ENCODE assay signal across 8 mouse cellular contexts in the genomic region with DNA sequence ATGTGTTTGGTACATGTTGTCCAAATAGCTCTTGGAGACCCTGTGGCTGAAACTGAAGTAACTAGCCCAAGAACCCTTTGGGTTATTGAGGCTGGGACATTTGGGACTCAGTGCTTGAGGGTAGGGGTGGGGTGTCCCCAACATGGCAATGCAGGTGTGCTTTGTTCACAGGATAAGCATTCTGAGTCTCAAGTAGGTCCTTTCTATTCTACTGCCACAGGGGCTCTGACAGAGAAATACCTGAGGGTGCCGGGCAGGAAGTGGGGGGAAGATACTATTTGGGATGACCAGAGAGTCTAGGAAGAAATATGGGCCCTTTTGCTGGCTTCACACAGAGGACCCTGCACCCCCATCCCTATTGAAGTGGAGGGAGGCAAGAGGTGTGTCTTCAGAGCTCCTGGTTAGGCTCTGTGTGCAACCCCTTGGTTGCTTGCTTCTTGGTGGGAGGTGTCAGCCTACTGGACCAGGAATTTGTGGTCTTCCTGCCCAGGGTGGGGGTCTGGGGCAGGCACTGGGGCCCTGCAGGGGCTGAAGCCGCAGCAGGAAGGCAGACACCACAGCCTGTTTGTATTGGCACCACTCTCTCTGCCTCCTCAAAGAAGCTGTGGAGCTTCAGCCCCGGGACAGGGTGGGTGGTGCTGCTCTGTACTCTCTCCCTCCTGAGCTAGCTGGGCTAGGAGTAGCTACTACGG. TPM values are rescaled to one million over a fixed set of nuclear protein-coding genes. Genes with fewer than 3 reads are reported as not detected.
DNase-seq lines count a peak whose midpoint lies in the region; ATAC-seq and TF ChIP-seq lines count a peak whose summit lies in the region.

No protein-coding gene starts in this region.

- no peak for DNase-seq in hindbrain, embryonic 14.5 days (ENCODE audit: low spot score)
- no peak for DNase-seq in hindbrain, embryonic 11.5 days (ENCODE audit: low spot score)
- DNase-seq in liver, embryonic 14.5 days (ENCODE audit: low read depth in 3 of 3, low spot score in 3 of 3) = no peak
- DNase-seq in cerebellum, adult 18-20 months = no peak
- DNase-seq in cerebellum, adult 9-10 months = no peak
- DNase-seq in layer of hippocampus, adult 8-10 months (ENCODE audit: low spot score in 2 of 2) = no peak

- 62% methylated on average over 4 of the region's 4 CpGs for WGBS in hindbrain, embryonic 14.5 days
- WGBS in hindbrain, embryonic 11.5 days = 65% methylated on average over 4 of the region's 4 CpGs
- WGBS in heart, embryonic 12.5 days = 35% methylated on average over 4 of the region's 4 CpGs
- 13% methylated on average over 4 of the region's 4 CpGs for WGBS in liver, embryonic 14.5 days (ENCODE audit: insufficient replicate concordance)

- peaks cover 26% of the 10 kb centered on the region for H3K4me1 ChIP-seq in hindbrain, embryonic 14.5 days (replicated peaks; ENCODE audit: control insufficient read depth, insufficient read depth, low read length)
- H3K4me1 ChIP-seq in hindbrain, embryonic 11.5 days (replicated peaks; ENCODE audit: control insufficient read depth, insufficient read depth, low read length) = peaks cover 9% of the 10 kb centered on the region; the same call in 1 of the 2 replicates
- peaks cover 64% of the 10 kb centered on the region for H3K4me1 ChIP-seq in E14TG2a.4 (replicated peaks; ENCODE audit: low read depth, low read length)
- peaks cover 71% of the 10 kb centered on the region for H3K4me1 ChIP-seq in heart, embryonic 12.5 days (replicated peaks)
- H3K4me1 ChIP-seq in liver, embryonic 14.5 days (replicated peaks; ENCODE audit: control insufficient read depth in 2 of 2, insufficient read depth in 2 of 2, low read length in 1 of 2) = peaks cover 36 to 43% of the 10 kb centered on the region in 2 experiments

- peak overlapping the region; percentile 63 for H3K4me2 ChIP-seq in hindbrain, embryonic 14.5 days (replicated peaks)
- no peak overlapping the region for H3K4me2 ChIP-seq in hindbrain, embryonic 11.5 days (replicated peaks; ENCODE audit: low read depth, low read length)
- peak overlapping the region; percentile 84 for H3K4me2 ChIP-seq in heart, embryonic 12.5 days
- H3K4me2 ChIP-seq in liver, embryonic 14.5 days (ENCODE audit: low read depth) = peak overlapping the region; percentile 95

- H3K27ac ChIP-seq in hindbrain, embryonic 14.5 days = 0 out of 2 replicates have a peak overlapping the region, but pooled peaks have one; percentile 41
- no peak overlapping the region for H3K27ac ChIP-seq in hindbrain, embryonic 11.5 days (ENCODE audit: low read depth, low read length)
- peak overlapping the region; percentile 93 for H3K27ac ChIP-seq in heart, embryonic 12.5 days (ENCODE audit: poor library complexity, severe bottlenecking)
- peak overlapping the region; percentile 46 for H3K27ac ChIP-seq in liver, embryonic 14.5 days

- no peaks in the 10 kb centered on the region for H3K9me3 ChIP-seq in hindbrain, embryonic 14.5 days (ENCODE audit: control insufficient read depth, low read length)
- H3K9me3 ChIP-seq in hindbrain, embryonic 11.5 days (ENCODE audit: control insufficient read depth, low read length) = no peaks in the 10 kb centered on the region
- H3K9me3 ChIP-seq in E14TG2a.4 (ENCODE audit: low read length) = no peaks in the 10 kb centered on the region
- no peaks in the 10 kb centered on the region for H3K9me3 ChIP-seq in heart, embryonic 12.5 days (replicated peaks)
- no peaks in the 10 kb centered on the region for H3K9me3 ChIP-seq in liver, embryonic 14.5 days (ENCODE audit: control insufficient read depth, low read length)

- TF ChIP-seq CTCF in E14TG2a.4 (conservative IDR thresholded peaks at IDR 0.05; ENCODE audit: low read length) = no peak
- no peak for TF ChIP-seq CTCF in liver, embryonic 14.5 days (IDR thresholded peaks at IDR 0.05; ENCODE audit: low read depth)

- no peak overlapping the region for H3K4me3 ChIP-seq in hindbrain, embryonic 14.5 days (replicated peaks; ENCODE audit: low read length)
- no peak overlapping the region for H3K4me3 ChIP-seq in hindbrain, embryonic 11.5 days (ENCODE audit: low read depth, low read length)
- H3K4me3 ChIP-seq in E14TG2a.4 (replicated peaks; ENCODE audit: low read length) = peak overlapping the region; percentile 96; the same call in 1 of the 2 replicates
- H3K4me3 ChIP-seq in heart, embryonic 12.5 days = peak overlapping the region; percentile 80; the same call in 1 of the 2 replicates
- H3K4me3 ChIP-seq in liver, embryonic 14.5 days (ENCODE audit: insufficient read depth in 1 of 2, low read depth in 2 of 2, low read length in 2 of 2) = no peak overlapping the region

- 0 out of 2 replicates have a peak, but pooled peaks cover 9% of the 10 kb centered on the region for H3K27me3 ChIP-seq in hindbrain, embryonic 14.5 days (ENCODE audit: control insufficient read depth, insufficient read depth, low read length)
- peaks cover 17% of the 10 kb centered on the region for H3K27me3 ChIP-seq in hindbrain, embryonic 11.5 days (ENCODE audit: control insufficient read depth, insufficient read depth, low read length)
- peaks cover 38% of the 10 kb centered on the region for H3K27me3 ChIP-seq in E14TG2a.4 (ENCODE audit: insufficient read depth, low read length)
- H3K27me3 ChIP-seq in heart, embryonic 12.5 days (replicated peaks) = peaks cover 5% of the 10 kb centered on the region
- H3K27me3 ChIP-seq in liver, embryonic 14.5 days (ENCODE audit: control insufficient read depth, insufficient read depth, low read length) = peaks cover 18% of the 10 kb centered on the region

- no peak for TF ChIP-seq EP300 in liver, embryonic 14.5 days (IDR thresholded peaks at IDR 0.05; ENCODE audit: low read depth)

- ATAC-seq in hindbrain, embryonic 14.5 days (ENCODE audit: low FRiP score) = no peak
- no peak for ATAC-seq in hindbrain, embryonic 11.5 days (ENCODE audit: low FRiP score)
- peak; percentile 16 for ATAC-seq in heart, embryonic 12.5 days (ENCODE audit: insufficient number of reproducible peaks, low FRiP score)
- no peak for ATAC-seq in liver, embryonic 14.5 days (ENCODE audit: insufficient read depth)

- H3K9ac ChIP-seq in hindbrain, embryonic 14.5 days = no peak overlapping the region
- no peak overlapping the region for H3K9ac ChIP-seq in hindbrain, embryonic 11.5 days (ENCODE audit: low read depth, low read length)
- H3K9ac ChIP-seq in heart, embryonic 12.5 days = peak overlapping the region; percentile 83
- H3K9ac ChIP-seq in liver, embryonic 14.5 days (replicated peaks) = no peak overlapping the region

- H3K36me3 ChIP-seq in hindbrain, embryonic 14.5 days (replicated peaks; ENCODE audit: control insufficient read depth, insufficient read depth) = peaks cover 1% of the 10 kb centered on the region
- H3K36me3 ChIP-seq in hindbrain, embryonic 11.5 days (ENCODE audit: control insufficient read depth, insufficient read depth, low read length) = no peaks in the 10 kb centered on the region
- peaks cover 12% of the 10 kb centered on the region for H3K36me3 ChIP-seq in E14TG2a.4 (ENCODE audit: insufficient read depth, low read length)
- H3K36me3 ChIP-seq in heart, embryonic 12.5 days = peaks cover 2% of the 10 kb centered on the region
- peaks cover 2% of the 10 kb centered on the region; the same call in 1 of the 2 replicates for H3K36me3 ChIP-seq in liver, embryonic 14.5 days (replicated peaks; ENCODE audit: control insufficient read depth, insufficient read depth, low read depth)

RNA-seq across cellular contexts. Expression of gene Tspan4, which starts 2.7 kb away (rescaled TPM):
- polyA plus RNA-seq in hindbrain, embryonic 14.5 days (2014; fragmentation: Nextera tagmentation; extraction: Ambion mirVana) = 61.0 and 62.2 TPM in 2 replicates
- 29.6 and 31.4 TPM in 2 replicates for polyA plus RNA-seq in hindbrain, embryonic 11.5 days (2014; fragmentation: Nextera tagmentation; extraction: Ambion mirVana)
- 57.5 and 57.6 TPM in 2 replicates for polyA plus RNA-seq in heart, embryonic 12.5 days (2016; fragmentation: Nextera tagmentation; extraction: Ambion mirVana)
- polyA plus RNA-seq in liver, embryonic 14.5 days (2012; rRNA removed) = 32.1 and 37.4 TPM in 2 replicates
- polyA plus RNA-seq in liver, embryonic 14.5 days (2014; fragmentation: Nextera tagmentation; extraction: Ambion mirVana) = 42.1 and 43.0 TPM in 2 replicates
- total RNA-seq in layer of hippocampus, adult 8-10 months (2022) = 10 to 100 TPM; 14.7 to 38.7 (median 26.7) TPM

RNA-seq across cellular contexts. Expression of gene Polr2l, which starts 2.8 kb away (rescaled TPM):
- polyA plus RNA-seq in hindbrain, embryonic 14.5 days (2014; fragmentation: Nextera tagmentation; extraction: Ambion mirVana) = 81.9 and 93.0 TPM in 2 replicates
- 71.5 and 74.0 TPM in 2 replicates for polyA plus RNA-seq in hindbrain, embryonic 11.5 days (2014; fragmentation: Nextera tagmentation; extraction: Ambion mirVana)
- 60.7 and 64.7 TPM in 2 replicates for polyA plus RNA-seq in heart, embryonic 12.5 days (2016; fragmentation: Nextera tagmentation; extraction: Ambion mirVana)
- polyA plus RNA-seq in liver, embryonic 14.5 days (2012; rRNA removed) = 10.9 and 24.6 TPM in 2 replicates
- 52.4 and 54.7 TPM in 2 replicates for polyA plus RNA-seq in liver, embryonic 14.5 days (2014; fragmentation: Nextera tagmentation; extraction: Ambion mirVana)
- total RNA-seq in layer of hippocampus, adult 8-10 months (2022) = 10 to 100 TPM; 32.4 to 40.6 (median 35.1) TPM

RNA-seq across cellular contexts. Expression of gene Cd151, which starts 10.5 kb away (rescaled TPM):
- 47.0 and 50.4 TPM in 2 replicates for polyA plus RNA-seq in hindbrain, embryonic 14.5 days (2014; fragmentation: Nextera tagmentation; extraction: Ambion mirVana)
- 40.1 and 57.9 TPM in 2 replicates for polyA plus RNA-seq in hindbrain, embryonic 11.5 days (2014; fragmentation: Nextera tagmentation; extraction: Ambion mirVana)
- polyA plus RNA-seq in heart, embryonic 12.5 days (2016; fragmentation: Nextera tagmentation; extraction: Ambion mirVana) = 27.4 and 30.6 TPM in 2 replicates
- polyA plus RNA-seq in liver, embryonic 14.5 days (2012; rRNA removed) = 20.0 and 22.0 TPM in 2 replicates
- polyA plus RNA-seq in liver, embryonic 14.5 days (2014; fragmentation: Nextera tagmentation; extraction: Ambion mirVana) = 12.8 and 13.8 TPM in 2 replicates
- 10 to 100 TPM; 27.3 to 42.2 (median 32.0) TPM for total RNA-seq in layer of hippocampus, adult 8-10 months (2022)

RNA-seq across cellular contexts. Expression of gene Cracr2b, which starts 16.8 kb away (rescaled TPM):
- 3.7 and 8.1 TPM in 2 replicates for polyA plus RNA-seq in hindbrain, embryonic 14.5 days (2014; fragmentation: Nextera tagmentation; extraction: Ambion mirVana)
- polyA plus RNA-seq in hindbrain, embryonic 11.5 days (2014; fragmentation: Nextera tagmentation; extraction: Ambion mirVana) = 4.4 and 4.5 TPM in 2 replicates
- polyA plus RNA-seq in heart, embryonic 12.5 days (2016; fragmentation: Nextera tagmentation; extraction: Ambion mirVana) = 16.6 and 17.5 TPM in 2 replicates
- polyA plus RNA-seq in liver, embryonic 14.5 days (2012; rRNA removed) = 1.3 and 2.6 TPM in 2 replicates
- 0.89 and 1.9 TPM in 2 replicates for polyA plus RNA-seq in liver, embryonic 14.5 days (2014; fragmentation: Nextera tagmentation; extraction: Ambion mirVana)
- 1 to 10 TPM; 4.0 to 5.8 (median 4.9) TPM for total RNA-seq in layer of hippocampus, adult 8-10 months (2022)

RNA-seq across cellular contexts. Expression of gene Pnpla2, which starts 22.7 kb away (rescaled TPM):
- polyA plus RNA-seq in hindbrain, embryonic 14.5 days (2014; fragmentation: Nextera tagmentation; extraction: Ambion mirVana) = 15.3 and 18.4 TPM in 2 replicates
- 13.7 and 14.2 TPM in 2 replicates for polyA plus RNA-seq in hindbrain, embryonic 11.5 days (2014; fragmentation: Nextera tagmentation; extraction: Ambion mirVana)
- 42.3 and 43.3 TPM in 2 replicates for polyA plus RNA-seq in heart, embryonic 12.5 days (2016; fragmentation: Nextera tagmentation; extraction: Ambion mirVana)
- 6.7 TPM in 2 replicates for polyA plus RNA-seq in liver, embryonic 14.5 days (2012; rRNA removed)
- 9.0 and 9.4 TPM in 2 replicates for polyA plus RNA-seq in liver, embryonic 14.5 days (2014; fragmentation: Nextera tagmentation; extraction: Ambion mirVana)
- total RNA-seq in layer of hippocampus, adult 8-10 months (2022) = 10 to 100 TPM; 23.0 to 31.8 (median 24.3) TPM

Comparison
In these comparisons a context has a peak if more than half of its experiments do, and no peak if none do; other contexts are left out.
1. H3K4me3 ChIP-seq: peak in E14TG2a.4 (single experiment) and heart, embryonic 12.5 days (single experiment); none in hindbrain, embryonic 14.5 days (single experiment), hindbrain, embryonic 11.5 days (single experiment) and liver, embryonic 14.5 days (0 of 2).